23 mouse cellular contexts compared by ENCODE assay signal in genomic region chr2:16741813-16742212, GRCm38 (mm10).
DNase-seq lines count a peak whose midpoint lies in the region; ATAC-seq and TF ChIP-seq lines count a peak whose summit lies in the region.
"Had no signal": no experiment of that assay in that cellular context is flagged by ENCODE, and none has a peak within 500 bp of the region (broad histone marks: within the 10 kb centered on the region; RNA-seq: fewer than 3 reads in every experiment).

No protein-coding gene starts in this region.

- peaks cover 11% of the 10 kb centered on the region; the same call in 1 of the 2 replicates for H3K4me1 ChIP-seq in forebrain, embryonic 13.5 days
- no peaks in the 10 kb centered on the region for H3K4me1 ChIP-seq in forebrain, embryonic 11.5 days (replicated peaks; ENCODE audit: control insufficient read depth, insufficient read depth, low read length)
- H3K4me1 ChIP-seq in forebrain, embryonic 16.5 days (replicated peaks; ENCODE audit: control insufficient read depth, insufficient read depth, low read length) = 0 out of 2 replicates have a peak, but pooled peaks cover 2% of the 10 kb centered on the region
- H3K4me1 ChIP-seq in thymus, adult 2 months (replicated peaks; ENCODE audit: control insufficient read depth, insufficient read depth, low read length) = no peaks in the 10 kb centered on the region
- H3K4me1 ChIP-seq: embryonic facial prominence, embryonic 12.5 days; embryonic facial prominence, embryonic 15.5 days; hindbrain, embryonic 12.5 days; hindbrain, embryonic 15.5 days had no signal

- no peak for TF ChIP-seq POLR2A in thymus, adult 2 months (IDR thresholded peaks at IDR 0.05; ENCODE audit: control insufficient read depth, extremely low read depth, insufficient read depth, low read length, poor library complexity)

- H3K36me3 ChIP-seq in forebrain, embryonic 13.5 days (ENCODE audit: poor library complexity, severe bottlenecking) = no peaks in the 10 kb centered on the region
- no peaks in the 10 kb centered on the region for H3K36me3 ChIP-seq in forebrain, embryonic 11.5 days (ENCODE audit: control insufficient read depth, insufficient read depth, low read length)
- H3K36me3 ChIP-seq in forebrain, embryonic 16.5 days (ENCODE audit: control insufficient read depth, insufficient read depth) = no peaks in the 10 kb centered on the region
- no peaks in the 10 kb centered on the region for H3K36me3 ChIP-seq in thymus, adult 2 months (ENCODE audit: control insufficient read depth, insufficient read depth, low read length)
- H3K36me3 ChIP-seq: embryonic facial prominence, embryonic 12.5 days; embryonic facial prominence, embryonic 15.5 days; hindbrain, embryonic 12.5 days; hindbrain, embryonic 15.5 days had no signal

- H3K9me3 ChIP-seq in forebrain, embryonic 13.5 days (replicated peaks) = no peaks in the 10 kb centered on the region
- no peaks in the 10 kb centered on the region for H3K9me3 ChIP-seq in forebrain, embryonic 11.5 days (ENCODE audit: control insufficient read depth, low read length)
- no peaks in the 10 kb centered on the region for H3K9me3 ChIP-seq in forebrain, embryonic 16.5 days (ENCODE audit: control insufficient read depth, low read length)
- H3K9me3 ChIP-seq: embryonic facial prominence, embryonic 12.5 days; embryonic facial prominence, embryonic 15.5 days; hindbrain, embryonic 12.5 days; hindbrain, embryonic 15.5 days had no signal

- peak; percentile 70 for ATAC-seq in forebrain, embryonic 13.5 days
- ATAC-seq in forebrain, embryonic 11.5 days (replicated peaks; ENCODE audit: low FRiP score) = no peak
- peak; percentile 73 for ATAC-seq in forebrain, embryonic 16.5 days
- ATAC-seq: intestine, postnatal 0 days had no signal

- TF ChIP-seq CTCF in thymus, adult 2 months (IDR thresholded peaks at IDR 0.05; ENCODE audit: borderline replicate concordance, control insufficient read depth, extremely low read depth, insufficient read depth, low read length, poor library complexity) = no peak

- H3K27me3 ChIP-seq in forebrain, embryonic 13.5 days = no peaks in the 10 kb centered on the region
- no peaks in the 10 kb centered on the region for H3K27me3 ChIP-seq in forebrain, embryonic 11.5 days (ENCODE audit: control insufficient read depth, insufficient read depth, low read length)
- H3K27me3 ChIP-seq in forebrain, embryonic 16.5 days (replicated peaks; ENCODE audit: control insufficient read depth, insufficient read depth, low read length) = no peaks in the 10 kb centered on the region
- H3K27me3 ChIP-seq in thymus, adult 2 months (ENCODE audit: control insufficient read depth, insufficient read depth, low read length) = no peaks in the 10 kb centered on the region
- H3K27me3 ChIP-seq: CH12.LX; embryonic facial prominence, embryonic 12.5 days; embryonic facial prominence, embryonic 15.5 days; hindbrain, embryonic 12.5 days; hindbrain, embryonic 15.5 days had no signal

- H3K4me3 ChIP-seq in forebrain, embryonic 13.5 days = no peak overlapping the region
- no peak overlapping the region for H3K4me3 ChIP-seq in forebrain, embryonic 11.5 days (ENCODE audit: low read depth, low read length)
- H3K4me3 ChIP-seq in forebrain, embryonic 16.5 days (replicated peaks; ENCODE audit: low read length) = no peak overlapping the region
- no peak overlapping the region for H3K4me3 ChIP-seq in thymus, adult 2 months (ENCODE audit: control insufficient read depth, insufficient read depth, low read length)
- H3K4me3 ChIP-seq: embryonic facial prominence, embryonic 12.5 days; embryonic facial prominence, embryonic 15.5 days; hindbrain, embryonic 12.5 days; hindbrain, embryonic 15.5 days had no signal

- H3K9ac ChIP-seq in forebrain, embryonic 13.5 days = no peak overlapping the region
- no peak overlapping the region for H3K9ac ChIP-seq in forebrain, embryonic 11.5 days (ENCODE audit: low read length)
- H3K9ac ChIP-seq in forebrain, embryonic 16.5 days (replicated peaks; ENCODE audit: low read depth, low read length) = no peak overlapping the region
- H3K9ac ChIP-seq: embryonic facial prominence, embryonic 12.5 days; embryonic facial prominence, embryonic 15.5 days; hindbrain, embryonic 12.5 days; hindbrain, embryonic 15.5 days had no signal

- no peak overlapping the region for H3K4me2 ChIP-seq in forebrain, embryonic 13.5 days
- no peak overlapping the region for H3K4me2 ChIP-seq in forebrain, embryonic 11.5 days (ENCODE audit: low read depth, low read length, severe bottlenecking)
- H3K4me2 ChIP-seq in forebrain, embryonic 16.5 days (ENCODE audit: low read length) = no peak overlapping the region
- H3K4me2 ChIP-seq: embryonic facial prominence, embryonic 12.5 days; embryonic facial prominence, embryonic 15.5 days; heart, embryonic 11.5 days; hindbrain, embryonic 12.5 days; hindbrain, embryonic 15.5 days had no signal

- DNase-seq in forebrain, embryonic 11.5 days (ENCODE audit: low spot score) = no peak
- DNase-seq in ES-CJ7 (ENCODE audit: low read depth, low spot score) (peak; percentile 2), ZHBTc4 (ENCODE audit: low read depth, low spot score) (peak; percentile 2)
- DNase-seq in layer of hippocampus, postnatal 10 days (ENCODE audit: low spot score in 2 of 2) = no peak
- no peak for DNase-seq in thymus, adult 2 months
- DNase-seq: adrenal gland, postnatal 10 days; adrenal gland, postnatal 36 days; B cell, adult 2 months; cerebellum, adult 11 months; cerebellum, adult 2 months; cerebellum, adult 9-11 months; cerebellum, postnatal 25 days; gastrocnemius, postnatal 14 days; heart, adult 11 months had no signal

- no peak overlapping the region for H3K27ac ChIP-seq in forebrain, embryonic 13.5 days
- no peak overlapping the region for H3K27ac ChIP-seq in forebrain, embryonic 11.5 days (ENCODE audit: low read depth, low read length)
- no peak overlapping the region for H3K27ac ChIP-seq in forebrain, embryonic 16.5 days (ENCODE audit: low read length)
- H3K27ac ChIP-seq in thymus, adult 2 months (ENCODE audit: control insufficient read depth, insufficient read depth, low read length) = no peak overlapping the region
- H3K27ac ChIP-seq: embryonic facial prominence, embryonic 12.5 days; embryonic facial prominence, embryonic 15.5 days; hindbrain, embryonic 12.5 days; hindbrain, embryonic 15.5 days had no signal

- WGBS in forebrain, embryonic 13.5 days = 23% methylated on average over 3 of the region's 3 CpGs
- 62% methylated on average over 3 of the region's 3 CpGs for WGBS in forebrain, embryonic 11.5 days
- WGBS in forebrain, embryonic 16.5 days = 21% methylated on average over 3 of the region's 3 CpGs
- WGBS in thymus, adult 2 months = 95% methylated on average over 3 of the region's 3 CpGs

Comparison
In these comparisons a context has a peak if more than half of its experiments do, and no peak if none do; other contexts are left out.
1. DNase-seq: peak in ES-CJ7 (single experiment) and ZHBTc4 (single experiment); none in forebrain, embryonic 11.5 days (single experiment), layer of hippocampus, postnatal 10 days (0 of 2) and thymus, adult 2 months (single experiment).